In genomic region chr8:45201605-45202004, GRCm38 (mm10) we compare ENCODE assay signal across 9 mouse cellular contexts.
DNase-seq lines count a peak whose midpoint lies in the region; ATAC-seq lines count a peak whose summit lies in the region.
"Had no signal": no experiment of that assay in that cellular context is flagged by ENCODE, and none has a peak within 500 bp of the region (broad histone marks: within the 10 kb centered on the region; RNA-seq: fewer than 3 reads in every experiment).

No protein-coding gene starts in this region.

- H3K4me3 ChIP-seq in forebrain, embryonic 13.5 days: no peak overlapping the region
- no peak overlapping the region for H3K4me3 ChIP-seq in forebrain, embryonic 11.5 days (ENCODE audit: low read depth, low read length)
- H3K4me3 ChIP-seq in midbrain, embryonic 14.5 days (replicated peaks; ENCODE audit: low read depth, low read length): no peak overlapping the region
- H3K4me3 ChIP-seq in midbrain, embryonic 10.5 days: no peak overlapping the region

- H3K9ac ChIP-seq in forebrain, embryonic 13.5 days: no peak overlapping the region
- H3K9ac ChIP-seq in forebrain, embryonic 11.5 days (ENCODE audit: low read length): no peak overlapping the region
- no peak overlapping the region for H3K9ac ChIP-seq in midbrain, embryonic 14.5 days (replicated peaks; ENCODE audit: low read length)

- DNase-seq in forebrain, embryonic 11.5 days (ENCODE audit: low spot score): no peak
- DNase-seq in midbrain, embryonic 14.5 days: peak; percentile 49
- DNase-seq in midbrain, embryonic 10.5 days (ENCODE audit: low spot score): no peak
- peak; percentile 31 for DNase-seq in layer of hippocampus, adult 9-10 months (ENCODE audit: low spot score)
- peak; percentile 75 for DNase-seq in right cerebral cortex, postnatal 14 days
- no peak for DNase-seq in ovary, postnatal 14 days (ENCODE audit: low spot score)
- DNase-seq in thymus, postnatal 0 days (ENCODE audit: low spot score): no peak

- no peaks in the 10 kb centered on the region for H3K36me3 ChIP-seq in forebrain, embryonic 13.5 days (ENCODE audit: poor library complexity, severe bottlenecking)
- no peaks in the 10 kb centered on the region for H3K36me3 ChIP-seq in forebrain, embryonic 11.5 days (ENCODE audit: control insufficient read depth, insufficient read depth, low read length)
- H3K36me3 ChIP-seq in midbrain, embryonic 14.5 days (ENCODE audit: control insufficient read depth, insufficient read depth, low read length): no peaks in the 10 kb centered on the region
- H3K36me3 ChIP-seq in midbrain, embryonic 10.5 days: no peaks in the 10 kb centered on the region

- H3K4me2 ChIP-seq in forebrain, embryonic 13.5 days: no peak overlapping the region
- no peak overlapping the region for H3K4me2 ChIP-seq in forebrain, embryonic 11.5 days (ENCODE audit: low read depth, low read length, severe bottlenecking)
- H3K4me2 ChIP-seq in midbrain, embryonic 14.5 days (ENCODE audit: low read length): no peak overlapping the region

- no peak overlapping the region for H3K27ac ChIP-seq in forebrain, embryonic 13.5 days
- H3K27ac ChIP-seq in forebrain, embryonic 11.5 days (ENCODE audit: low read depth, low read length): no peak overlapping the region
- H3K27ac ChIP-seq in midbrain, embryonic 14.5 days (replicated peaks; ENCODE audit: low read depth, low read length): no peak overlapping the region
- no peak overlapping the region for H3K27ac ChIP-seq in midbrain, embryonic 10.5 days (replicated peaks)

- H3K9me3 ChIP-seq in forebrain, embryonic 13.5 days (replicated peaks): no peaks in the 10 kb centered on the region
- H3K9me3 ChIP-seq in forebrain, embryonic 11.5 days (ENCODE audit: control insufficient read depth, low read length): no peaks in the 10 kb centered on the region
- no peaks in the 10 kb centered on the region for H3K9me3 ChIP-seq in midbrain, embryonic 14.5 days (ENCODE audit: control insufficient read depth, low read length)
- H3K9me3 ChIP-seq in midbrain, embryonic 10.5 days (replicated peaks): no peaks in the 10 kb centered on the region

- WGBS in forebrain, embryonic 13.5 days: 79% methylated on average over 5 of the region's 5 CpGs
- WGBS in forebrain, embryonic 11.5 days: 90% methylated on average over 5 of the region's 5 CpGs
- 86% methylated on average over 5 of the region's 5 CpGs for WGBS in midbrain, embryonic 14.5 days
- 89% methylated on average over 5 of the region's 5 CpGs for WGBS in midbrain, embryonic 10.5 days

- no peaks in the 10 kb centered on the region for H3K27me3 ChIP-seq in forebrain, embryonic 13.5 days
- no peaks in the 10 kb centered on the region for H3K27me3 ChIP-seq in forebrain, embryonic 11.5 days (ENCODE audit: control insufficient read depth, insufficient read depth, low read length)
- H3K27me3 ChIP-seq in midbrain, embryonic 14.5 days (ENCODE audit: control insufficient read depth, insufficient read depth, low read length): no peaks in the 10 kb centered on the region
- H3K27me3 ChIP-seq in midbrain, embryonic 10.5 days (ENCODE audit: low read depth, poor library complexity, severe bottlenecking): no peaks in the 10 kb centered on the region
- H3K27me3 ChIP-seq: CH12.LX had no signal

- peak; percentile 65; the same call in 1 of the 2 replicates for ATAC-seq in forebrain, embryonic 13.5 days
- ATAC-seq in forebrain, embryonic 11.5 days (replicated peaks; ENCODE audit: low FRiP score): no peak
- ATAC-seq in midbrain, embryonic 14.5 days (ENCODE audit: low FRiP score, low TSS enrichment): no peak

- peaks cover 3% of the 10 kb centered on the region; the same call in 1 of the 2 replicates for H3K4me1 ChIP-seq in forebrain, embryonic 13.5 days
- no peaks in the 10 kb centered on the region for H3K4me1 ChIP-seq in forebrain, embryonic 11.5 days (replicated peaks; ENCODE audit: control insufficient read depth, insufficient read depth, low read length)
- H3K4me1 ChIP-seq in midbrain, embryonic 14.5 days (ENCODE audit: control insufficient read depth, insufficient read depth, low read length): no peaks in the 10 kb centered on the region
- H3K4me1 ChIP-seq in midbrain, embryonic 10.5 days: no peaks in the 10 kb centered on the region

Comparison
In these comparisons a context has a peak if more than half of its experiments do, and no peak if none do; other contexts are left out.
1. DNase-seq: peak in midbrain, embryonic 14.5 days (single experiment), layer of hippocampus, adult 9-10 months (single experiment) and right cerebral cortex, postnatal 14 days (single experiment); none in forebrain, embryonic 11.5 days (single experiment), midbrain, embryonic 10.5 days (single experiment), ovary, postnatal 14 days (single experiment) and thymus, postnatal 0 days (single experiment).